Mouse (Mus musculus) stomach, embryonic 14.5 days (tissue): ENCODE data around the gene Rars. TPM values are rescaled to one million over a fixed set of nuclear protein-coding genes. Genes with fewer than 3 reads are reported as not detected.
"Not testable (repeated sequence)": the region's sequence is repeated elsewhere in the genome, so short reads cannot be mapped to it uniquely, and the experiment has no call there.

Source experiments
- ATAC-seq: fragments of 200-750 bp; cut with Nextera tagmentation; 2 replicates; pipeline ENCODE4 v1.8.0; 2017; ENCODE audit warnings: low read depth, moderate TSS enrichment; ENCODE audit not compliant: insufficient number of reproducible peaks, insufficient read depth, low FRiP score
- H3K27ac ChIP-seq: fragments of 300-500 bp; sonication (generic); 2 replicates; pipeline ENCODE4 v1.5.1; 2014; ENCODE audit warnings: mild to moderate bottlenecking, low read length, moderate library complexity, mixed read lengths
- H3K27me3 ChIP-seq: fragments of 300-500 bp; sonication (generic); 2 replicates; pipeline ENCODE4 v1.6.1; 2014; ENCODE audit warnings: low read length, control low read depth, mixed read lengths; ENCODE audit not compliant: control insufficient read depth, insufficient read depth
- H3K36me3 ChIP-seq: fragments of 300-500 bp; sonication (generic); 2 replicates; pipeline ENCODE4 v1.6.1; 2014; ENCODE audit warnings: mild to moderate bottlenecking, control low read depth, low read length, moderate library complexity, mixed read lengths; ENCODE audit not compliant: control insufficient read depth, insufficient read depth
- H3K4me1 ChIP-seq: fragments of 300-500 bp; sonication (generic); 2 replicates; pipeline ENCODE4 v1.6.1; 2014; ENCODE audit warnings: low read length, control low read depth, mixed read lengths; ENCODE audit not compliant: control insufficient read depth, insufficient read depth
- H3K4me2 ChIP-seq: fragments of 300-500 bp; sonication (generic); replicated peaks from 2 replicates; pipeline ENCODE4 v1.6.1; 2014; ENCODE audit warnings: low read depth, low read length, control low read depth
- H3K4me3 ChIP-seq: fragments of 300-500 bp; sonication (generic); 2 replicates; pipeline ENCODE4 v1.5.1; 2014; ENCODE audit warnings: low read depth, low read length, control low read depth
- H3K9ac ChIP-seq: fragments of 300-500 bp; sonication (generic); replicated peaks from 2 replicates; pipeline ENCODE4 v1.6.1; 2014; ENCODE audit warnings: low read depth, mild to moderate bottlenecking, control low read depth, low read length, moderate library complexity, mixed read lengths
- H3K9me3 ChIP-seq: fragments of 300-500 bp; sonication (generic); 2 replicates; pipeline ENCODE4 v1.6.1; 2016; ENCODE audit warnings: low read depth, low read length, control low read depth; ENCODE audit not compliant: control insufficient read depth
- WGBS: fragments of 180-500 bp; shearing (Covaris S2); extraction: QIAGEN DNeasy Blood & Tissue Kit; methylation state at CpG from one replicate; pipeline ENCODE4 v1.1.7; 2014; 5-methylcytosine and 5-hydroxymethylcytosine counted together
- polyA plus RNA-seq: library from polyadenylated mRNA; unstranded; fragments of >200 nt; fragmentation: Nextera tagmentation; extraction: Ambion mirVana; gene quantifications from 2 replicates; pipeline ENCODE4 v1.2.1, GENCODE M21; 2014

The Rars gene
- polyA plus RNA-seq, 1 experiment from 2014 or later = 79.2 TPM

GRCm38 (mm10) chr11:35842560-35842959, 8.3 kb upstream of the Rars start:
- not testable (repeated sequence) for H3K4me1 ChIP-seq, H3K27ac ChIP-seq, H3K36me3 ChIP-seq, H3K9ac ChIP-seq, H3K9me3 ChIP-seq, H3K4me2 ChIP-seq, H3K4me3 ChIP-seq, ATAC-seq, H3K27me3 ChIP-seq
- 84% methylated on average over 4 of the region's 4 CpGs for WGBS

GRCm38 (mm10) chr11:35841738-35842325, 7.5 kb upstream of the Rars start:
- ATAC-seq = no peak
- 91% methylated on average over 21 of the region's 21 CpGs for WGBS
- H3K4me2 ChIP-seq = no peak overlapping the region
- peaks cover 3% of the 10 kb centered on the region; the same call in 1 of the 2 replicates for H3K36me3 ChIP-seq
- H3K27ac ChIP-seq = no peak overlapping the region
- H3K27me3 ChIP-seq = no peaks in the 10 kb centered on the region
- H3K4me1 ChIP-seq = no peaks in the 10 kb centered on the region
- no peak overlapping the region for H3K4me3 ChIP-seq
- H3K9me3 ChIP-seq = no peaks in the 10 kb centered on the region
- H3K9ac ChIP-seq = no peak overlapping the region

GRCm38 (mm10) chr11:35840806-35841205, 6.5 kb upstream of the Rars start:
- WGBS = 92% methylated on average over 4 of the region's 4 CpGs
- ATAC-seq, H3K27ac ChIP-seq: not testable (repeated sequence)

GRCm38 (mm10) chr11:35840282-35840681, 6.0 kb upstream of the Rars start:
- no peak overlapping the region for H3K4me2 ChIP-seq
- no peaks in the 10 kb centered on the region for H3K9me3 ChIP-seq
- H3K4me3 ChIP-seq = no peak overlapping the region
- WGBS = 78% methylated on average over 7 of the region's 7 CpGs
- H3K4me1 ChIP-seq = no peaks in the 10 kb centered on the region
- H3K27ac ChIP-seq = no peak overlapping the region
- H3K9ac ChIP-seq = no peak overlapping the region
- H3K27me3 ChIP-seq = no peaks in the 10 kb centered on the region
- peaks cover 3% of the 10 kb centered on the region; the same call in 1 of the 2 replicates for H3K36me3 ChIP-seq
- no peak for ATAC-seq

More at GRCm38 (mm10) chr11:35840806-35841205, 6.5 kb upstream of the Rars start:
- not testable (repeated sequence) for H3K27me3 ChIP-seq, H3K9me3 ChIP-seq, H3K36me3 ChIP-seq, H3K4me3 ChIP-seq, H3K4me1 ChIP-seq, H3K4me2 ChIP-seq, H3K9ac ChIP-seq

- 22% methylated on average over 28 of the region's 28 CpGs for WGBS
- H3K9me3 ChIP-seq = no peaks in the 10 kb centered on the region
- H3K4me2 ChIP-seq = peak overlapping the region; percentile 57
- peaks cover 3% of the 10 kb centered on the region; the same call in 1 of the 2 replicates for H3K36me3 ChIP-seq
- H3K27me3 ChIP-seq = no peaks in the 10 kb centered on the region
- ATAC-seq = peak; percentile 90
- peak overlapping the region; percentile 30; the same call in 1 of the 2 replicates for H3K9ac ChIP-seq
- no peaks in the 10 kb centered on the region for H3K4me1 ChIP-seq
- peak overlapping the region; percentile 28 for H3K4me3 ChIP-seq
- no peak overlapping the region for H3K27ac ChIP-seq
Measured at GRCm38 (mm10) chr11:35838345-35839338, 4.3 kb upstream of the Rars start.

- Histone ChIP-seq H3K27me3 (no peaks in the 10 kb centered on the region), H3K4me1 (peaks cover 6% of the 10 kb centered on the region; the same call in 1 of the 2 replicates), H3K4me2 (no peak overlapping the region; the same call in 1 of the 2 replicates), H3K9ac (no peak overlapping the region), H3K4me3 (no peak overlapping the region), H3K9me3 (no peaks in the 10 kb centered on the region), H3K36me3 (peaks cover 4% of the 10 kb centered on the region), H3K27ac (no peak overlapping the region)
- 78% methylated on average over 5 of the region's 5 CpGs for WGBS
- ATAC-seq = no peak
Measured at GRCm38 (mm10) chr11:35837156-35838126, 3.1 kb upstream of the Rars start.

- H3K27me3 ChIP-seq = no peaks in the 10 kb centered on the region
- H3K36me3 ChIP-seq = peaks cover 22% of the 10 kb centered on the region
- no peak for ATAC-seq
- peak overlapping the region; percentile 80; the same call in 1 of the 2 replicates for H3K4me3 ChIP-seq
- no peaks in the 10 kb centered on the region for H3K9me3 ChIP-seq
- peaks cover 6% of the 10 kb centered on the region; the same call in 1 of the 2 replicates for H3K4me1 ChIP-seq
- WGBS = 77% methylated on average over 6 of the region's 6 CpGs
- H3K4me2 ChIP-seq = peak overlapping the region; percentile 52
- no peak overlapping the region for H3K9ac ChIP-seq
- no peak overlapping the region for H3K27ac ChIP-seq
Measured at GRCm38 (mm10) chr11:35833270-35833669, 1.0 kb downstream of the Rars start.

- Histone ChIP-seq H3K9ac (no peak overlapping the region), H3K4me1 (peaks cover 6% of the 10 kb centered on the region; the same call in 1 of the 2 replicates), H3K27ac (no peak overlapping the region), H3K27me3 (no peaks in the 10 kb centered on the region), H3K4me3 (no peak overlapping the region), H3K4me2 (no peak overlapping the region), H3K9me3 (no peaks in the 10 kb centered on the region), H3K36me3 (peaks cover 32% of the 10 kb centered on the region)
- whole genome bisulfite sequencing = 79% methylated on average over 4 of the region's 4 CpGs
- ATAC-seq = no peak
Measured at GRCm38 (mm10) chr11:35832139-35832538, 2.2 kb downstream of the Rars start.
